Mouse (Mus musculus): ENCODE data around the gene Rnaseh1.

DNA sequence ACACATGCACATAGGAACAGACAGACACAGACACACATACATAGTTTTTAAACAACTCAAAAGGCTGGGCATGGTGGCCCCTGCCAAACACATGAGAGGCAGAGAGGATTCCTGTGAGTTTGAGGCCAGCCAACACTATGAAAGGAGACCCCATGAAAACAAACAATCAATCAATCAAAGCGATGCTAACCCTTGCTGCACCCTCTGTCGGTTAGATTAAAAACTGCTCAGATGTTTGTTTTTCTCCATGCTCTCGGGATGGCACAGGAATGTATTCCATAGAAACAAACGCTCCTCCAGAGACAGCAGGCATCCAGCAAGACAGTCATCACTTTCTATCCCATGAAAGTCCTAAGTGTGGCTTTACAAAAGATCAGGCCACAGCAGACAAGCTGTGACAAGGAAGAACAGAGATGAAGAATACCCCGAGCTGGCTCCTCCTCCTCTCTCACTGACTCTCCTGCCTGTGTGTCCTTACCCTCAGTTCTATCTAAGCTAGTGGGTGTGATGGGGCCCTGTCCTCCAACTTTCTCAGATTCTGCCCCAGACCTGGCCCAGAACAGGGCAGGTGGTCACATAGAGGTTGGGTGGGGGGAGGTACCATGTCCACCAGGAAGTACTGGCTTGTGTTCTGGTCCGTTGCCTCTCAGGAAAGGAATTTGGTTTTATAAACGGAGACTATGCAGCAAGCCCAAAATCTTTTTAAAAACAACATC, 27.8 kb upstream of the Rnaseh1 start:
- TF ChIP-seq POLR2A (IDR thresholded peaks at IDR 0.05; ENCODE audit: extremely low read depth, insufficient read depth, low read length) (no peak), CTCF (IDR thresholded peaks at IDR 0.05; ENCODE audit: low read depth, low read length) (no peak)
